Mouse (Mus musculus): ENCODE data around the gene Cyp21a1. TPM values are rescaled to one million over a fixed set of nuclear protein-coding genes. Genes with fewer than 3 reads are reported as not detected.
"Not testable (repeated sequence)": the region's sequence is repeated elsewhere in the genome, so short reads cannot be mapped to it uniquely, and the experiment has no call there.

Cyp21a1 gene
- polyA plus RNA-seq, 1 experiment = 5.4 TPM

GRCm38 (mm10) chr17:34814818-34815370 is 10.5 kb upstream of the Cyp21a1 start:
- no peaks in the 10 kb centered on the region for H3K4me1 ChIP-seq (ENCODE audit: control insufficient read depth, insufficient read depth, insufficient read length)
- no peaks in the 10 kb centered on the region for H3K27me3 ChIP-seq (ENCODE audit: control insufficient read depth, insufficient read depth, low read length)
- H3K27ac ChIP-seq (ENCODE audit: insufficient read depth, low read length) = no peak overlapping the region
- no peak for TF ChIP-seq CTCF (IDR thresholded peaks at IDR 0.05; ENCODE audit: extremely low read depth, insufficient read depth, insufficient read length, insufficient replicate concordance)
- no peak for TF ChIP-seq POLR2A (IDR thresholded peaks at IDR 0.05; ENCODE audit: low read depth, low read length)
- no peaks in the 10 kb centered on the region for H3K36me3 ChIP-seq (ENCODE audit: control insufficient read depth, insufficient read depth, low read length)
- DNase-seq (ENCODE audit: low read depth in 1 of 2, low spot score in 2 of 2) = no peak
- WGBS = 69% methylated on average over 7 of the region's 7 CpGs
- no peak overlapping the region for H3K4me3 ChIP-seq (ENCODE audit: extremely low read depth, insufficient read depth, insufficient read length)

- H3K27me3 ChIP-seq (ENCODE audit: control insufficient read depth, insufficient read depth, low read length); H3K4me1 ChIP-seq (ENCODE audit: control insufficient read depth, insufficient read depth, insufficient read length); H3K4me3 ChIP-seq (ENCODE audit: extremely low read depth, insufficient read depth, insufficient read length); H3K36me3 ChIP-seq (ENCODE audit: control insufficient read depth, insufficient read depth, low read length); DNase-seq (ENCODE audit: low read depth in 1 of 2, low spot score in 2 of 2); H3K27ac ChIP-seq (ENCODE audit: insufficient read depth, low read length): not testable (repeated sequence)
- WGBS = 72% methylated on average over 12 of the region's 12 CpGs
- peak; percentile 74 for TF ChIP-seq CTCF (IDR thresholded peaks at IDR 0.05; ENCODE audit: extremely low read depth, insufficient read depth, insufficient read length, insufficient replicate concordance)
Observed at GRCm38 (mm10) chr17:34813747-34814146, 9.4 kb upstream of the Cyp21a1 start.

GRCm38 (mm10) chr17:34811275-34811674 is 6.9 kb upstream of the Cyp21a1 start:
- no peak overlapping the region for H3K27ac ChIP-seq (ENCODE audit: insufficient read depth, low read length)

GRCm38 (mm10) chr17:34810811-34811210 is 6.5 kb upstream of the Cyp21a1 start:
- H3K27me3 ChIP-seq (ENCODE audit: control insufficient read depth, insufficient read depth, low read length); H3K36me3 ChIP-seq (ENCODE audit: control insufficient read depth, insufficient read depth, low read length); H3K4me3 ChIP-seq (ENCODE audit: extremely low read depth, insufficient read depth, insufficient read length); H3K4me1 ChIP-seq (ENCODE audit: control insufficient read depth, insufficient read depth, insufficient read length); H3K27ac ChIP-seq (ENCODE audit: insufficient read depth, low read length); DNase-seq (ENCODE audit: low read depth in 1 of 2, low spot score in 2 of 2): not testable (repeated sequence)
- 88% methylated on average over 8 of the region's 8 CpGs for WGBS

More at GRCm38 (mm10) chr17:34811275-34811674, 6.9 kb upstream of the Cyp21a1 start:
- TF ChIP-seq CTCF (IDR thresholded peaks at IDR 0.05; ENCODE audit: extremely low read depth, insufficient read depth, insufficient read length, insufficient replicate concordance) (no peak), POLR2A (IDR thresholded peaks at IDR 0.05; ENCODE audit: low read depth, low read length) (no peak)
- no peaks in the 10 kb centered on the region for H3K27me3 ChIP-seq (ENCODE audit: control insufficient read depth, insufficient read depth, low read length)
- no peak for DNase-seq (ENCODE audit: low read depth in 1 of 2, low spot score in 2 of 2)
- no peaks in the 10 kb centered on the region for H3K4me1 ChIP-seq (ENCODE audit: control insufficient read depth, insufficient read depth, insufficient read length)
- 79% methylated on average over 15 of the region's 15 CpGs for WGBS
- H3K36me3 ChIP-seq (ENCODE audit: control insufficient read depth, insufficient read depth, low read length) = no peaks in the 10 kb centered on the region
- H3K4me3 ChIP-seq (ENCODE audit: extremely low read depth, insufficient read depth, insufficient read length) = no peak overlapping the region

- not testable (repeated sequence) for H3K27me3 ChIP-seq (ENCODE audit: control insufficient read depth, insufficient read depth, low read length); H3K4me3 ChIP-seq (ENCODE audit: extremely low read depth, insufficient read depth, insufficient read length); DNase-seq (ENCODE audit: low read depth in 1 of 2, low spot score in 2 of 2); H3K4me1 ChIP-seq (ENCODE audit: control insufficient read depth, insufficient read depth, insufficient read length); H3K27ac ChIP-seq (ENCODE audit: insufficient read depth, low read length); H3K36me3 ChIP-seq (ENCODE audit: control insufficient read depth, insufficient read depth, low read length)
- WGBS = 91% methylated on average over 5 of the region's 5 CpGs
Observed at GRCm38 (mm10) chr17:34810411-34810810, 6.0 kb upstream of the Cyp21a1 start.

GRCm38 (mm10) chr17:34808599-34809205 is 4.3 kb upstream of the Cyp21a1 start:
- Histone ChIP-seq H3K27ac (ENCODE audit: insufficient read depth, low read length) (no peak overlapping the region), H3K4me3 (ENCODE audit: extremely low read depth, insufficient read depth, insufficient read length) (no peak overlapping the region), H3K4me1 (ENCODE audit: control insufficient read depth, insufficient read depth, insufficient read length) (no peaks in the 10 kb centered on the region), H3K36me3 (ENCODE audit: control insufficient read depth, insufficient read depth, low read length) (no peaks in the 10 kb centered on the region), H3K27me3 (ENCODE audit: control insufficient read depth, insufficient read depth, low read length) (no peaks in the 10 kb centered on the region)
- WGBS = 87% methylated on average over 6 of the region's 6 CpGs
- DNase-seq (ENCODE audit: low read depth in 1 of 2, low spot score in 2 of 2) = no peak
- TF ChIP-seq POLR2A (IDR thresholded peaks at IDR 0.05; ENCODE audit: low read depth, low read length) (no peak), CTCF (IDR thresholded peaks at IDR 0.05; ENCODE audit: extremely low read depth, insufficient read depth, insufficient read length, insufficient replicate concordance) (no peak)

- H3K36me3 ChIP-seq (ENCODE audit: control insufficient read depth, insufficient read depth, low read length) = no peaks in the 10 kb centered on the region
- no peak overlapping the region for H3K4me3 ChIP-seq (ENCODE audit: extremely low read depth, insufficient read depth, insufficient read length)
- H3K27me3 ChIP-seq (ENCODE audit: control insufficient read depth, insufficient read depth, low read length) = no peaks in the 10 kb centered on the region
- 66% methylated on average over 3 of the region's 3 CpGs for WGBS
- no peak for TF ChIP-seq CTCF (IDR thresholded peaks at IDR 0.05; ENCODE audit: extremely low read depth, insufficient read depth, insufficient read length, insufficient replicate concordance)
- TF ChIP-seq POLR2A (IDR thresholded peaks at IDR 0.05; ENCODE audit: low read depth, low read length) = no peak
- H3K4me1 ChIP-seq (ENCODE audit: control insufficient read depth, insufficient read depth, insufficient read length) = no peaks in the 10 kb centered on the region
- DNase-seq (ENCODE audit: low read depth in 1 of 2, low spot score in 2 of 2) = no peak
- no peak overlapping the region for H3K27ac ChIP-seq (ENCODE audit: insufficient read depth, low read length)
Observed at GRCm38 (mm10) chr17:34807176-34807575, 2.8 kb upstream of the Cyp21a1 start.
